Mouse (Mus musculus) neural tube, embryonic 13.5 days (tissue): ENCODE results near the gene Cilp2. TPM values are rescaled to one million over a fixed set of nuclear protein-coding genes. Genes with fewer than 3 reads are reported as not detected.

ENCODE experiments used
- ATAC-seq: fragments of 200-750 bp; cut with Nextera tagmentation; 2 replicates; pipeline ENCODE4 v1.8.0; 2017; ENCODE audit warnings: low read depth, mild to moderate bottlenecking, moderate TSS enrichment, moderate library complexity
- H3K27ac ChIP-seq: fragments of 300-500 bp; sonication (generic); replicated peaks from 2 replicates; pipeline ENCODE4 v1.5.1; 2015; ENCODE audit warnings: moderate library complexity, mild to moderate bottlenecking, inconsistent platforms
- H3K27me3 ChIP-seq: fragments of 300-500 bp; sonication (generic); 2 replicates; pipeline ENCODE4 v1.6.1; 2015; ENCODE audit warnings: mild to moderate bottlenecking, inconsistent platforms
- H3K36me3 ChIP-seq: fragments of 300-500 bp; sonication (generic); 2 replicates; pipeline ENCODE4 v1.6.1; 2015; ENCODE audit warnings: mild to moderate bottlenecking, inconsistent platforms
- H3K4me1 ChIP-seq: fragments of 300-500 bp; sonication (generic); replicated peaks from 2 replicates; pipeline ENCODE4 v1.6.1; 2015; ENCODE audit warnings: inconsistent platforms
- H3K4me2 ChIP-seq: fragments of 300-500 bp; sonication (generic); 2 replicates; pipeline ENCODE4 v1.6.1; 2015; ENCODE audit warnings: inconsistent platforms, mild to moderate bottlenecking, moderate library complexity
- H3K4me3 ChIP-seq: fragments of 300-500 bp; sonication (generic); 2 replicates; pipeline ENCODE4 v1.5.1; 2015; ENCODE audit warnings: mild to moderate bottlenecking, inconsistent platforms
- H3K9ac ChIP-seq: fragments of 300-500 bp; sonication (generic); 2 replicates; pipeline ENCODE4 v1.6.1; 2015; ENCODE audit warnings: moderate library complexity, mild to moderate bottlenecking, inconsistent platforms
- H3K9me3 ChIP-seq: fragments of 300-500 bp; sonication (generic); 2 replicates; pipeline ENCODE4 v1.6.1; 2016; ENCODE audit warnings: inconsistent platforms
- WGBS: fragments of 180-500 bp; shearing (Covaris S2); methylation state at CpG from one replicate; pipeline ENCODE4 v1.1.7; 2015; 5-methylcytosine and 5-hydroxymethylcytosine counted together
- polyA plus RNA-seq: library from polyadenylated mRNA; unstranded; fragments of >200 nt; fragmentation: Nextera tagmentation; extraction: Ambion mirVana; gene quantifications from 2 replicates; pipeline ENCODE4 v1.2.1, GENCODE M21; 2015

Cilp2 gene
- polyA plus RNA-seq, 1 experiment from 2014 or later: 3.1 TPM

- Histone ChIP-seq H3K9ac (no peak overlapping the region), H3K4me2 (no peak overlapping the region), H3K4me3 (no peak overlapping the region), H3K27me3 (no peaks in the 10 kb centered on the region), H3K36me3 (peaks cover 40% of the 10 kb centered on the region), H3K27ac (no peak overlapping the region), H3K9me3 (no peaks in the 10 kb centered on the region), H3K4me1 (no peaks in the 10 kb centered on the region)
- WGBS: 84% methylated on average over 5 of the region's 5 CpGs
- no peak for ATAC-seq
Observed at GRCm38 (mm10) chr8:69864180-69864579, 23.3 kb downstream of the Cilp2 start.

GRCm38 (mm10) chr8:69863387-69864020 lies 24.0 kb downstream of the Cilp2 start:
- Histone ChIP-seq H3K27ac (no peak overlapping the region), H3K4me1 (no peaks in the 10 kb centered on the region), H3K4me3 (no peak overlapping the region), H3K9ac (no peak overlapping the region), H3K27me3 (no peaks in the 10 kb centered on the region), H3K36me3 (peaks cover 44% of the 10 kb centered on the region), H3K9me3 (no peaks in the 10 kb centered on the region), H3K4me2 (no peak overlapping the region)
- 95% methylated on average over 5 of the region's 5 CpGs for WGBS
- no peak for ATAC-seq

GRCm38 (mm10) chr8:69861251-69861650 lies 26.2 kb downstream of the Cilp2 start:
- 64% methylated on average over 2 of the region's 2 CpGs for WGBS
- no peak overlapping the region for H3K4me2 ChIP-seq
- no peak overlapping the region for H3K9ac ChIP-seq
- H3K4me3 ChIP-seq: no peak overlapping the region
- H3K4me1 ChIP-seq: no peaks in the 10 kb centered on the region
- no peaks in the 10 kb centered on the region for H3K27me3 ChIP-seq
- no peaks in the 10 kb centered on the region for H3K9me3 ChIP-seq
- no peak for ATAC-seq
- no peak overlapping the region for H3K27ac ChIP-seq
- peaks cover 47% of the 10 kb centered on the region for H3K36me3 ChIP-seq

GRCm38 (mm10) chr8:69860807-69861206 lies 26.7 kb downstream of the Cilp2 start:
- no peaks in the 10 kb centered on the region for H3K27me3 ChIP-seq
- H3K36me3 ChIP-seq: peaks cover 47% of the 10 kb centered on the region
- no peak overlapping the region for H3K4me2 ChIP-seq
- no peaks in the 10 kb centered on the region for H3K9me3 ChIP-seq
- no peak overlapping the region for H3K4me3 ChIP-seq
- no peak overlapping the region for H3K27ac ChIP-seq
- H3K4me1 ChIP-seq: no peaks in the 10 kb centered on the region
- H3K9ac ChIP-seq: no peak overlapping the region
- 62% methylated on average over 4 of the region's 4 CpGs for WGBS
- no peak for ATAC-seq

- H3K36me3 ChIP-seq: peaks cover 12% of the 10 kb centered on the region
- H3K9me3 ChIP-seq: no peaks in the 10 kb centered on the region
- no peak overlapping the region for H3K4me3 ChIP-seq
- H3K9ac ChIP-seq: no peak overlapping the region
- 93% methylated on average over 10 of the region's 10 CpGs for WGBS
- no peak overlapping the region for H3K4me2 ChIP-seq
- H3K27me3 ChIP-seq: no peaks in the 10 kb centered on the region
- no peak for ATAC-seq
- H3K27ac ChIP-seq: no peak overlapping the region
- H3K4me1 ChIP-seq: no peaks in the 10 kb centered on the region
Observed at GRCm38 (mm10) chr8:69853869-69854268, 33.6 kb downstream of the Cilp2 start.

- Histone ChIP-seq H3K4me3 (no peak overlapping the region), H3K36me3 (peaks cover 12% of the 10 kb centered on the region; the same call in 1 of the 2 replicates), H3K9me3 (no peaks in the 10 kb centered on the region), H3K4me2 (no peak overlapping the region), H3K4me1 (no peaks in the 10 kb centered on the region), H3K27ac (no peak overlapping the region), H3K27me3 (no peaks in the 10 kb centered on the region), H3K9ac (no peak overlapping the region)
- ATAC-seq: no peak
- WGBS: 83% methylated on average over 7 of the region's 7 CpGs
Observed at GRCm38 (mm10) chr8:69850926-69851506, 36.5 kb downstream of the Cilp2 start.

GRCm38 (mm10) chr8:69849899-69850298 lies 37.6 kb downstream of the Cilp2 start:
- WGBS: 44% methylated on average over 3 of the region's 3 CpGs
- no peaks in the 10 kb centered on the region for H3K4me1 ChIP-seq
- ATAC-seq: no peak

GRCm38 (mm10) chr8:69848951-69849350 lies 38.5 kb downstream of the Cilp2 start:
- no peaks in the 10 kb centered on the region for H3K27me3 ChIP-seq
- H3K4me1 ChIP-seq: no peaks in the 10 kb centered on the region
- 90% methylated on average over 8 of the region's 8 CpGs for WGBS

More at GRCm38 (mm10) chr8:69849899-69850298, 37.6 kb downstream of the Cilp2 start:
- Histone ChIP-seq H3K4me2 (no peak overlapping the region), H3K4me3 (no peak overlapping the region), H3K27ac (no peak overlapping the region), H3K27me3 (no peaks in the 10 kb centered on the region), H3K9me3 (no peaks in the 10 kb centered on the region), H3K9ac (no peak overlapping the region), H3K36me3 (peaks cover 12% of the 10 kb centered on the region; the same call in 1 of the 2 replicates)

GRCm38 (mm10) chr8:69847167-69848065 lies 40.1 kb downstream of the Cilp2 start:
- H3K4me3 ChIP-seq: no peak overlapping the region
- H3K4me1 ChIP-seq: no peaks in the 10 kb centered on the region
- H3K9ac ChIP-seq: no peak overlapping the region
- no peaks in the 10 kb centered on the region for H3K9me3 ChIP-seq
- H3K4me2 ChIP-seq: no peak overlapping the region
- no peaks in the 10 kb centered on the region for H3K27me3 ChIP-seq
- WGBS: 81% methylated on average over 3 of the region's 3 CpGs
- H3K36me3 ChIP-seq: peaks cover 12% of the 10 kb centered on the region; the same call in 1 of the 2 replicates
- no peak overlapping the region for H3K27ac ChIP-seq
- no peak for ATAC-seq

More at GRCm38 (mm10) chr8:69848951-69849350, 38.5 kb downstream of the Cilp2 start:
- Histone ChIP-seq H3K9me3 (no peaks in the 10 kb centered on the region), H3K36me3 (peaks cover 12% of the 10 kb centered on the region; the same call in 1 of the 2 replicates), H3K4me2 (no peak overlapping the region), H3K27ac (no peak overlapping the region), H3K9ac (no peak overlapping the region), H3K4me3 (no peak overlapping the region)
- ATAC-seq: no peak

GRCm38 (mm10) chr8:69837057-69837682 lies 50.3 kb downstream of the Cilp2 start:
- no peak for ATAC-seq
- Histone ChIP-seq H3K9ac (no peak overlapping the region), H3K4me3 (no peak overlapping the region), H3K36me3 (0 out of 2 replicates have a peak, but pooled peaks cover 17% of the 10 kb centered on the region), H3K4me1 (peaks cover 20% of the 10 kb centered on the region), H3K27me3 (no peaks in the 10 kb centered on the region), H3K9me3 (no peaks in the 10 kb centered on the region), H3K4me2 (no peak overlapping the region), H3K27ac (no peak overlapping the region)
- 80% methylated on average over 8 of the region's 8 CpGs for WGBS

- Histone ChIP-seq H3K9me3 (no peaks in the 10 kb centered on the region), H3K4me2 (peak within 1 kb of the TSS; percentile 76), H3K4me1 (peaks cover 28% of the 10 kb centered on the region), H3K9ac (peak within 1 kb of the TSS; percentile 80), H3K27me3 (no peaks in the 10 kb centered on the region), H3K27ac (peak within 1 kb of the TSS; percentile 90), H3K36me3 (peaks cover 14% of the 10 kb centered on the region), H3K4me3 (peak within 1 kb of the TSS; percentile 67)
- ATAC-seq: peak; percentile 99
- under 1% methylated on average over 38 of the region's 38 CpGs for WGBS
Observed at GRCm38 (mm10) chr8:69832298-69832853, 55.1 kb downstream of the Cilp2 start, which contains the start of gene Pbx4. TSS of gene Pbx4 (plus strand) at chr8:69832491.
